Mouse (Mus musculus) Muller cell, postnatal 12 days (primary cell): ENCODE measurements around the gene Gdpd3.
"Not testable (repeated sequence)": the region's sequence is repeated elsewhere in the genome, so short reads cannot be mapped to it uniquely, and the experiment has no call there.

ENCODE experiments used
- DNase-seq: peaks from one replicate; pipeline ENCODE4 v3.0.0-alpha.2; 2015; ENCODE audit errors: inconsistent ontology term

Gene Gdpd3

GRCm38 (mm10) chr7:126760956-126761355 is 5.2 kb upstream of the Gdpd3 start:
- DNase-seq, result peak; percentile 67

GRCm38 (mm10) chr7:126761529-126762067 is 4.5 kb upstream of the Gdpd3 start:
- no peak for DNase-seq

- DNase-seq, result no peak
These were observed 3.6 kb upstream of the Gdpd3 start for GRCm38 (mm10) chr7:126762471-126763008.

- no peak for DNase-seq
These were observed 594 bp upstream of the Gdpd3 start for GRCm38 (mm10) chr7:126765540-126765939.

GRCm38 (mm10) chr7:126767001-126767400 is 867 bp downstream of the Gdpd3 start:
- DNase-seq, result no peak

GRCm38 (mm10) chr7:126770784-126771183 is 4.7 kb downstream of the Gdpd3 start:
- DNase-seq, result no peak

GRCm38 (mm10) chr7:126773351-126773750 is 7.2 kb downstream of the Gdpd3 start:
- no peak for DNase-seq

- DNase-seq, result no peak
These were observed 8.3 kb downstream of the Gdpd3 start for GRCm38 (mm10) chr7:126774463-126774862.

GRCm38 (mm10) chr7:126775185-126775977 is 9.2 kb downstream of the Gdpd3 start:
- no peak for DNase-seq

GRCm38 (mm10) chr7:126775978-126776234 is 9.8 kb downstream of the Gdpd3 start:
- DNase-seq, result no peak

- peak; percentile 95 for DNase-seq
These were observed 10.5 kb downstream of the Gdpd3 start, which contains the start of gene Ypel3 for GRCm38 (mm10) chr7:126776598-126777057. TSS of gene Ypel3 (plus strand) at chr7:126776955.

- DNase-seq, result no peak
These were observed 11.3 kb downstream of the Gdpd3 start for GRCm38 (mm10) chr7:126777476-126777875.

- DNase-seq, result no peak
These were observed 12.0 kb downstream of the Gdpd3 start for GRCm38 (mm10) chr7:126778147-126778546.

GRCm38 (mm10) chr7:126779101-126779500 is 13.0 kb downstream of the Gdpd3 start:
- not testable (repeated sequence) for DNase-seq

- peak; percentile 87 for DNase-seq
These were observed 14.1 kb downstream of the Gdpd3 start for GRCm38 (mm10) chr7:126779983-126780970.

- no peak for DNase-seq
These were observed 15.0 kb downstream of the Gdpd3 start, which contains the start of gene Tbx6 for GRCm38 (mm10) chr7:126780971-126781635. TSS of gene Tbx6 (plus strand) at chr7:126781483.

GRCm38 (mm10) chr7:126781661-126782370 is 15.7 kb downstream of the Gdpd3 start:
- DNase-seq, result no peak

GRCm38 (mm10) chr7:126782693-126783092 is 16.6 kb downstream of the Gdpd3 start:
- DNase-seq, result no peak

GRCm38 (mm10) chr7:126784469-126784868 is 18.3 kb downstream of the Gdpd3 start:
- DNase-seq, result no peak

GRCm38 (mm10) chr7:126785056-126785455 is 18.9 kb downstream of the Gdpd3 start:
- DNase-seq, result no peak

- DNase-seq, result no peak
These were observed 20.0 kb downstream of the Gdpd3 start for GRCm38 (mm10) chr7:126786142-126786541.
